Mouse (Mus musculus) 416B (cell line): ENCODE measurements at regions not wholly inside any gene's neighbourhood (a gene's known extent, or its start where the extent isn't known, plus 50 kb on each side); places are given as distances from the start of the nearest gene placed in this dataset.

Experiments used
- DNase-seq: peaks from one replicate; pipeline ENCODE4 v3.0.0; 2011; ENCODE audit warnings: low read depth

DNA sequence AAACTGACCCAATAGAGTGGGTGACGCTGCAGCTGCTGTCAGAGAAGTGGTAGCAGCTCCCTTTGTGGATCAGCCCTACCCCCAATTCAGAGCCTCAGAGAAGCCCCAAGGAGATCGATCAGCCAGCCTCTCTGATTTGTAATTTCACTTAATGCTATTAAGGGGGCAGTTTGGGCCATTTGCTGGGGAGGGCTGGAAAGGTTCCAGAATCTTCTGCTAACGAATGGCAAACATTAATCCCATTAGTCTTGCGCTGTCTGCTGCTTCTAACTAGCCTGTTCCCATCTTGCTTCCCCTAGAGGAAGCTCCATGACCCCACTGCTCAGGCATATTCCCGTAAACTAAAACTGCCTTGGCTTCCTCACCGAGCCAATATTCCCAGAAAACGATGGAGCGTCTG, 59.9 kb upstream of the Lrrn2 start:
- no peak for DNase-seq

DNA sequence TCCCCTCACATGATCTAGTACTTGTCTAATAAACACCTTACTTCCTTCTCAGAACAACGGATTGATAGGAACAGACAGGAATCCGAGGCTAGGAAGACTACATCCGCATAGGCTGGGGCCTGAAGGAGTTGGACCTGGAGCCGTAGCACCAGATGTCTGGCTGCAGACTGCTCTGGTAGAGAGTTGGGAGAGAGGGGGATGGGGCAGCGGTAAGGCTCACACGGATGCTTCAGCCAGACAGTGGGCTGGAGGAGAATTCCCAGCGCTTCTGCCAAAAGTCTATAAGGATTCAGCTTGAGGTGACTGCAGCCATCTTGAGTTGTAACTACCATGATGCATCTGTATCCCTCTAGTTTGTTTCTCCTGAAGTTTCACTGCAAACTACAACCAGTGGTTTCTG, 61.8 kb upstream of the Lrrn2 start:
- DNase-seq, result no peak

DNA sequence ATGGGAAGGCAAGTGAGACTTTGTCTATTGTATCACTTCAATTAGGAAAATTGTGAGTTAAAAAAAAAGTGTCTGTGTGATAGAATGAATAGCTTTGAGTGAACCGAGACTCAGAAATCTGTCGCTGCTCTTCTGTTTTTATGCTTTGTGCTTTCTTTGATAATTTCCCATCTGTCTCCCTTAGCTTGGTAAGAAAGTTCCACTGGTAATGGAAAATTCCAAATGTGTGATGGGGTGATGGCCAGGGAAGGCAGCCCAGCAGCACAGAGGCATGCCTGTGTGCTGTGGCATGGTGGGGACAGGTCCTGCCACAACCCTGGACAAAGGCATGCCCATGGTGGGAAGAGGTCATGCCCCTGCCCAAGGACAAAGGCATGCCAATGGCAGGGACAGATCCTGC, 62.7 kb upstream of the Lrrn2 start:
- DNase-seq, result no peak

DNA sequence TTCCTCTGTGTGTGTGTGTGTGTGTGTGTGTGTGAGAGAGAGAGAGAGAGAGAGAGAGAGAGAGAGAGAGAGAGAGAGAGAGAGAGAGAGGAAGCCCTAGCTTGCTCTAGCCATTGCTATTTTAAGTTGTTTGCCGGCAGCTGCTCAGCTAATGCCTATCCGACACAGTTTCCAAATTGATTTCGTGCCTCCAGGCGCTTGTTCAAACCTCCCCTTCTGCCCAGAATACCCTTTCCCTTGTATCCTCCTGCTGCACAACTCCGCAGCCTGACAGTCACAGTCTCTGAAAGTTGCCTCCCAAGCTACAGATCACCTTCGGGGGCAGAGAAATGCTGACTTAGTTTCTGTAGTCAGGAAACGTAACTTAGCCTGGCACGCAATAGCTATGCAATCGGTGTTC, 63.9 kb upstream of the Nfasc start:
- DNase-seq, result no peak

DNA sequence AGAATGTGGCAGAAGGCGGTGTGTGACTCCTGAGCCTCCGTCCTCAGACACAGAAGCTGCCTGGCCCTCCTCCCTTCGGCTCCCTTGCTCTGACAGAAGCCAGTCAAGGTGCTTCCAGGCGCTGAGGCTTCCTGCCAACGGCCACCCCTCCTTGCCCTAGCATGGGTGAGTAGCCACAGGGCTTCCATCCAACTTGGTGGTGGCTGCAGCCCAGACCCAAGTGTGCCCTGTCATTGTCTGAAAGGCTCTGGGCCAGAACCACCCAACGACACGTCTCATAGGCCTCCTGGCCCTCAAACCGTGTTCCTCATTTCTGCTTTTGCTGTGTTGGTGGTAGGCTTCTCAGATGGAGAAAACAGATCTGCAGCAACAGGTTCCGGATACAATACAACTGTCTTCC, 62.2 kb upstream of the Nfasc start:
- DNase-seq, result no peak

DNA sequence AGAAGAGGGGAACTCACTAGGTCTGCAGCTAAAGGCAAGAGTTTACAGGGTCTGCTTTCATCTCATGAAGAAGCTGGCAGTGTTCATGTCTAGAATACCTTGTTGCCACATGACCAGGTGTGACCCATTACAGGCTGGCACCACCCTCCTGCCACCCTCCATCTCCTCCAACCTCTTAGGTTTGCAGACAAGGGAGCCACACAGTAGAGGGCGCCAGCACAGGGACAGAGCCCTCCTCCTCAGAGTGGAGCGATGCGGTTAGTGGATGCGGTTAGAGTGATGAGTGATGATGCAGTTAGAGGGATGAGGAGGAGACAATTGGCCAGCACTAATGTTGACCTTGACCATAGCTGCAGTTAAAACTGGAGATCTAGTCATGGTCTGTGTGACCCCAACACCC, 60.8 kb upstream of the Nfasc start:
- peak; percentile 8 for DNase-seq

DNA sequence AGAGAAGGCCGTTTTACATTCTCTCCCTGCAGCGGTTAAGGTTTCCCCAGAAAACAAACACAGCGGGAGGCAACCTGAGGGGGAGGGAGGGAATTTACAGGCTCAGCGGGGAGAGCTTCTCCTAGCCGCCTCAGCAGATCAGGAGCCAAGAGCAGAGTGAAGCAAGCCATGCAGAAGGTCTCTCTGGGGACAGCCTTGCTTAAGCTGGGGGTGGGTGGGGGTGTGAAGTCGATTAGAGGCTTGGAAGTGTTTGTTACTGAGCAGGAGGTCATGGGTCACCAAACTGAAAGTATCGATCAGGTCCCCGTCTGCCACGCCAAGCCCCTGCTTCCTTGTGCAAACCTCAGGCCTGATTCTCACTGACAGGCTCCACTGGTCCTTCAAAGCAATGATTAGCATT, 58.7 kb upstream of the Nfasc start:
- DNase-seq, result no peak

DNA sequence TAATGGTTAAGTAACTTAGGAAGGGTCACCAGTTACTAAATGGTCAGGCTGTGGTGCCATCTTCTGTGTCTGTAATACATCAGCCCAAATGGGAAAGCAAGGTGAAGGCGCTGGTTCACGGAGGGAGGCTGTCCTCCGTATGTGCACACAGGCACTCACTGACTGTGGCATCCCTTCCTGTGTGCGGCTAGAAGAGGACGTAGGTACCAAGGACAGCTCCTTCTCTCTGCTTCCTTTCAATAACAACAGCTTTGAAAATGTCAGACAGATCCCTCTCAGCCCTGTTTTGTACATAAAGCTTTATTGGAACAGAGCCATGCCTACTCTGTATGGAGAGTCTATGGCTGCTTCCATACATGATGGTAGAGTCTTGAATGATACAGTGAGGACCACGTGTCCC, 57.7 kb upstream of the Nfasc start:
- DNase-seq, result peak; percentile 41

DNA sequence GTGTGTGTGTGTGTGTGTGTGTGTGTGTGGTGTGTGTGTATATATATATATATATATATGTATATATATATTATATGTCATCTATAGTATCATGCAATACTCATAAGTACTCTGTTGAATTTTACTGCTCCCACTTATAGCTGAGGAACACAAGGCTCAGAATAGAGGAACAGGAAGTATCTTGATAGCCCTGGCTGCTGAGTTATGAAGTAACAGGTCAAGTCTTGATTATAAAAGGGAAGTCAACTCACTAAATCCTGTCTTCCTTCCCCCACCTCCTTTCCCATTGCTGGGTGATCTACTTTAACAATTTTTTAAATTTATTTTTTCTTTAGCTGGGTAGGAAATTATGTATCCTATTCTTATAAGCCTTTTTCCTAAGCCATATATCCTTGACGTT, 52.9 kb upstream of the Nfasc start:
- DNase-seq, result peak; percentile 35
